Mouse (Mus musculus) left cerebral cortex, adult 18-20 months (tissue): ENCODE results near the gene Gjc1. TPM values are rescaled to one million over a fixed set of nuclear protein-coding genes. Genes with fewer than 3 reads are reported as not detected.

ENCODE experiments used
- total RNA-seq, 2 experiments: library from RNA; stranded (reverse); gene quantifications; 2 replicates each; pipeline ENCODE4 v1.2.3; 2021

Gjc1 gene
- total RNA-seq, 2 experiments from 2014 or later = 3.2 to 4.8 TPM

Other genes starting within 250 kb of the Gjc1 start
- 1 to 10 TPM; 3.7 to 5.4 TPM for gene Gm11627, start 240.2 kb downstream of the Gjc1 start, total RNA-seq
- gene Fzd2, start 215.3 kb downstream of the Gjc1 start, total RNA-seq = 1 to 10 TPM; 9.4 to 9.7 TPM
- gene Meioc, start 156.0 kb downstream of the Gjc1 start, total RNA-seq = not detected
- 10 to 100 TPM; 26.1 to 29.0 TPM for gene Ccdc43, start 121.9 kb downstream of the Gjc1 start, total RNA-seq
- 100 to 1,000 TPM; 125 to 129 TPM for gene Adam11, start 58.3 kb downstream of the Gjc1 start, total RNA-seq
- gene Higd1b, start 16.1 kb upstream of the Gjc1 start, total RNA-seq = 1 to 10 TPM; 2.0 to 7.4 TPM
- gene Eftud2, start 61.3 kb upstream of the Gjc1 start, total RNA-seq = 100 to 1,000 TPM; 118 to 122 TPM
- 1 to 10 TPM; 1.4 TPM for gene Ccdc103, start 61.5 kb upstream of the Gjc1 start, total RNA-seq
- under 1 TPM in 1 of 2 experiments, not detected in 1; 0.42 TPM for gene Fam187a, start 65.5 kb upstream of the Gjc1 start, total RNA-seq
- gene Gfap, start 81.2 kb upstream of the Gjc1 start, total RNA-seq = 100 to 1,000 TPM; 137 to 174 TPM
- under 1 TPM in 1 of 2 experiments, not detected in 1; 0.46 TPM for gene Kif18b, start 105.4 kb upstream of the Gjc1 start, total RNA-seq
- gene C1ql1, start 127.0 kb upstream of the Gjc1 start, total RNA-seq = 10 to 100 TPM; 12.3 to 15.7 TPM
- 100 to 1,000 TPM; 130 to 131 TPM for gene Nmt1, start 208.5 kb upstream of the Gjc1 start, total RNA-seq
- 10 to 100 TPM; 44.4 to 44.6 TPM for gene Dcakd, start 208.6 kb upstream of the Gjc1 start, total RNA-seq